Mouse (Mus musculus) ES-Bruce4 (cell line): ENCODE results near the gene Efcab2.

Experiments used
- CTCF ChIP-seq: IDR thresholded peaks from one replicate; pipeline ENCODE4 v1.8.1; 2011; ENCODE audit warnings: low read depth, low read length
- POLR2A ChIP-seq: IDR thresholded peaks from one replicate; pipeline ENCODE4 v1.8.1; 2011; ENCODE audit warnings: low read length; ENCODE audit not compliant: insufficient read depth

DNA sequence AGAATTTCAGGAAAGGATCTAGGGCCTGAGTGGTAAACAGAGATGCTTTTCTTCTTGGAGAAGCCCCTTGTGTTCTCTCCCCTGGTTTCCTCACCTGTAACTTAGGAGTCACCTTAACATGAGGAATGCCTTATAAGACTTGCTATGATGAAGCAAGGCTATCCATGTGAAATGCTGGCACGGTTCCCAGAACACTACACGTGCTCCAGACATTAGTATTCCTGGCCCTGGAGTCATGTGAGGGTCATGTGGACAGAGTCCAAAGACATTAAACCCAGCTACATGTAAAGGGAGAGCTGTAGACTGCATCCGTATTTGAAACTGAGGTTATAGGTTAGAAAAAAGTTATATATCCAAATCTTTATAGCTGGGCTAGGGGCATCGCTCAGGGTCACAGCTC lies 9.5 kb upstream of the Efcab2 start:
- no peak for TF ChIP-seq POLR2A
- no peak for TF ChIP-seq CTCF
